Mouse (Mus musculus): Measurements from ENCODE around the gene Tnk1. TPM values are rescaled to one million over a fixed set of nuclear protein-coding genes. Genes with fewer than 3 reads are reported as not detected.
A peak's percentile ranks its signal among the peaks of the same experiment; 100 is the strongest.

Tnk1 gene
- polyA plus RNA-seq, 1 experiment: 0.94 TPM

DNA sequence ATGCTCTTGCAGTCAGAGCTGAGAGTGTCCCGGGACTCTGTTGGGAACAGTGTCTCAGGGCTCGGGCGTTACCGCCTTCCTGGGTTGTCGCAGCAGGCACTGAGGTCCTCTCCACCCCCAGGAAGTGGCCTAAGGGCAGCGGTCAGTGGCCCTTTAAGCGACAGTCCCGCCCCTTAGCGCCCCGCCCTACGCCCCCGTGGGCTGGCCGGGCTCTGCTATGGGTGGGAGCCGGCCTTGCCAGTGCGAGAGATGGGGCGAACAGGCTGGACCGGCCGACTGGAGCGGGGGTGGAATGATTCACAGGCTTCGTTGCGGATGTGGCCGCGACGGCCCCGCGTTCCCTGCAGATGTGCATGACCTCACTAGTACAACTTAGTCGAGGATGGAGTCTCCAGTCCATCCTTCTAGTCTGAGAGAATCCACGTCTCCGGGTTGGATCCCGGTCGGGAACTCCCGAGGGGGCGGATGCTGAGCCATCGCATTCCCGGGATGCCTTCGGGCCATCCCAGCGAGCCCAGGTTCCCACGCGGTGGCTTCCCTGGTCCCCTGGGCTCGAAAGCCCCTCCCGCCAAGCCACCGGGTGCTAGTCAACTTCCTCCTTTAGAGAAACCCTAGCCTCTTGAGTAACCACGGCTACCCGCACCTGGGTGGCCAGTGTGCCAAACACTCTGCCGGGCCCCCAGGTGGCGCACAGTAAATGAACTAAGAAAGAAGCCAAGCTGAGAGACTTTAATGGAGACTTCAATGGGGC is 22.5 kb upstream of the Tnk1 start, which contains the start of gene Kctd11:
Gene Kctd11 (minus strand): TSS at position 554 of the 751 bp plus-strand sequence.
- H3K27me3 ChIP-seq (ENCODE audit: control insufficient read depth): peaks cover 13% of the 10 kb centered on the region
- H3K9me3 ChIP-seq (ENCODE audit: control insufficient read depth, low read length): no peaks in the 10 kb centered on the region
- TF ChIP-seq TAL1 (IDR thresholded peaks at IDR 0.05; ENCODE audit: low read length) (no peak), GATA1 (IDR thresholded peaks at IDR 0.05; ENCODE audit: low read length) (no peak)
- H3K36me3 ChIP-seq (ENCODE audit: control insufficient read depth): no peaks in the 10 kb centered on the region
- H3K4me1 ChIP-seq (ENCODE audit: control insufficient read depth): peaks cover 91% of the 10 kb centered on the region
- H3K4me3 ChIP-seq (replicated peaks): peak within 1 kb of the TSS; percentile 66

DNA sequence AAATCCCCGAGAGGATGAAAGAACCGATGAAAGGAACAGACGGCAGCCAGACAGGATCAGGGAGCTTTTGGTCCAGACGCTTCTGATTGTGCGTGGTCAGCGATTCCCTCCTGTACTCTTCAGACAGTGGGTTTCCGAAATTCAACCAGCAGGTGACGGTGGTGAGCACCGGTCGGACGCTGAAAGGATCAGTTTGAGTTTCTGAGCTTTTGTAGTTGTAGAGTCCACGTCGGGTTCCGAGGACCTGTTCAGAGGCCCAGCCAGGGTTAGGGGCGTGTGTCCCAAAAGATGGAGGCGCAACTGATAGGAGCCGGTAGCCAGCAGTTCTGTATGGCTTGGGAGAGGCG is 21.9 kb upstream of the Tnk1 start:
- H3K4me1 ChIP-seq (ENCODE audit: control insufficient read depth): peaks cover 91% of the 10 kb centered on the region
- peaks cover 13% of the 10 kb centered on the region for H3K27me3 ChIP-seq (ENCODE audit: control insufficient read depth)
- H3K9me3 ChIP-seq (ENCODE audit: control insufficient read depth, low read length): no peaks in the 10 kb centered on the region
- H3K36me3 ChIP-seq (ENCODE audit: control insufficient read depth): no peaks in the 10 kb centered on the region
- peak overlapping the region; percentile 66 for H3K4me3 ChIP-seq (replicated peaks)
- no peak for TF ChIP-seq GATA1 (IDR thresholded peaks at IDR 0.05; ENCODE audit: low read length)
- TF ChIP-seq TAL1 (IDR thresholded peaks at IDR 0.05; ENCODE audit: low read length): no peak

DNA sequence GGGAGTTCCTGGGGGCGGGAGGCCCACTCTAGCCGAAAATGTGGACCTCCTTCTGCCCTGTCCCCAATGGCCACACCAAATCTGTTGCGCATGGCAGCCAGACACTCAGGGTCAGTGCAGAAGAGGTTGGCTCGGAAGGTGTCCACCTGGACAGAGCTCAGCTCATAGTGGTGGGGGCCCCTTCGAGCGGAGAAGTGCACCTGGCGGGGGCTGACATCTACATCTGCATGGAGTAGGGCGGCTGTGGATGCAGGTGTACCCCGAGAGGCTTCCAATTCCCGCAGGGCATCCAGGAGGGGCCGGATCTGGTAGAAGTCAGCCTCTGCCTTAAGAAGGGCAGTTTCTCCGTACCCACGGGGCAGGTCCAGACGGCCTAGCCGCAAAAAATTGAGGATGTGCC is 21.2 kb upstream of the Tnk1 start:
- Histone ChIP-seq H3K36me3 (ENCODE audit: control insufficient read depth) (no peaks in the 10 kb centered on the region), H3K27me3 (ENCODE audit: control insufficient read depth) (peaks cover 13% of the 10 kb centered on the region), H3K4me1 (ENCODE audit: control insufficient read depth) (peaks cover 90% of the 10 kb centered on the region), H3K9me3 (ENCODE audit: control insufficient read depth, low read length) (no peaks in the 10 kb centered on the region), H3K4me3 (replicated peaks) (peak overlapping the region; percentile 66)
- TF ChIP-seq GATA1 (IDR thresholded peaks at IDR 0.05; ENCODE audit: low read length) (no peak), TAL1 (IDR thresholded peaks at IDR 0.05; ENCODE audit: low read length) (no peak)

DNA sequence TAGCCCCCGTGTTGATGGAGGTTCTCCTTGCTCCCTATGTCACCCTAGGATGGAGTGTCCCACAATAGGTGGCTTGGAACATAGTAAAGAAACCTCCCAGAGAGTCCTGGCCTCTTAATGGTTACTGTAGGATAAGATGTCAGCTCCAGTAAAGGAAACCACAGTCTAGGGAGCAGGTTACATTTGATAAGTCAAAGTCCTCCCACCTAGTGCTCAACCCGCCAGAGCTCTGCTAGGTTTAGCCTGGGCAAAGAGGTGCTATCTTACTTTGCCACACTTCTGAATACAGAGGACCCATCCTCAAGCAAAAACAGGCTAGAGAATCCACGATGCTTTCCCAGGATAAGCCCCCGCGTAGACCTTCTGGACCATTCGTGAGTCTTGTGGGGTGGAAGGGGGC is 20.4 kb upstream of the Tnk1 start:
- TF ChIP-seq TAL1 (IDR thresholded peaks at IDR 0.05; ENCODE audit: low read length) (no peak), GATA1 (IDR thresholded peaks at IDR 0.05; ENCODE audit: low read length) (no peak)
- peaks cover 90% of the 10 kb centered on the region for H3K4me1 ChIP-seq (ENCODE audit: control insufficient read depth)

GRCm38 (mm10) chr11:69878399-69878798 is 19.9 kb upstream of the Tnk1 start:
- Histone ChIP-seq H3K27me3 (ENCODE audit: control insufficient read depth) (peaks cover 13% of the 10 kb centered on the region), H3K4me3 (replicated peaks) (no peak overlapping the region), H3K36me3 (ENCODE audit: control insufficient read depth) (no peaks in the 10 kb centered on the region), H3K9me3 (ENCODE audit: control insufficient read depth, low read length) (no peaks in the 10 kb centered on the region), H3K4me1 (ENCODE audit: control insufficient read depth) (peaks cover 84% of the 10 kb centered on the region)
- TF ChIP-seq GATA1 (IDR thresholded peaks at IDR 0.05; ENCODE audit: low read length): no peak
- no peak for TF ChIP-seq TAL1 (IDR thresholded peaks at IDR 0.05; ENCODE audit: low read length)

More for the DNA sequence above, 20.4 kb upstream of the Tnk1 start:
- Histone ChIP-seq H3K9me3 (ENCODE audit: control insufficient read depth, low read length) (no peaks in the 10 kb centered on the region), H3K36me3 (ENCODE audit: control insufficient read depth) (no peaks in the 10 kb centered on the region), H3K27me3 (ENCODE audit: control insufficient read depth) (peaks cover 13% of the 10 kb centered on the region), H3K4me3 (replicated peaks) (peak overlapping the region; percentile 66)

DNA sequence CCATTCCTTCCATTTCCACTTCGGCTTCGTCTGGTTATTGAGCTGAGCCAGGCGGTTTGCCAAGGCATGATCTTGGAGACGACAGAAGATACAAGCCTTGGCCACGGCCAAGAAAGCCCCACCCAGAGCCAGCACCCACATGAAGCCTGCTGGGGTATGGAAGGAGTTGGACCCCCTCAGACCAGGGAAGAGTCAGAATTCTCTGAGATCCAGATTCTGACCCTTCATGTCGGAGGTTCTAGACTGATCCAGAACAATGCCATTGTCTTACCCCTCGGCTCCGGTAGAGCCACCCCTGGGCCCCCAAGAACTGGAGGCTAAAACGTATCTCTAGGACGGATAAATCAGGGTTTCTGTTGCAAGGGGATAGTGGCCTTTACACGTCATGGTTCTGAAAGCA is 19.3 kb upstream of the Tnk1 start, which contains the start of gene Tmem95:
Gene Tmem95 (minus strand): TSS at position 141 of the 400 bp plus-strand sequence.
- peak within 1 kb of the TSS; percentile 1 for H3K4me3 ChIP-seq (replicated peaks)
- peaks cover 86% of the 10 kb centered on the region for H3K4me1 ChIP-seq (ENCODE audit: control insufficient read depth)
- no peaks in the 10 kb centered on the region for H3K9me3 ChIP-seq (ENCODE audit: control insufficient read depth, low read length)
- no peaks in the 10 kb centered on the region for H3K36me3 ChIP-seq (ENCODE audit: control insufficient read depth)
- H3K27me3 ChIP-seq (ENCODE audit: control insufficient read depth): peaks cover 13% of the 10 kb centered on the region
- no peak for TF ChIP-seq TAL1 (IDR thresholded peaks at IDR 0.05; ENCODE audit: low read length)

GRCm38 (mm10) chr11:69876867-69877266 is 18.3 kb upstream of the Tnk1 start:
- H3K36me3 ChIP-seq (ENCODE audit: control insufficient read depth): no peaks in the 10 kb centered on the region
- TF ChIP-seq GATA1 (IDR thresholded peaks at IDR 0.05; ENCODE audit: low read length): no peak
- no peak for TF ChIP-seq TAL1 (IDR thresholded peaks at IDR 0.05; ENCODE audit: low read length)
- no peaks in the 10 kb centered on the region for H3K9me3 ChIP-seq (ENCODE audit: control insufficient read depth, low read length)
- H3K4me1 ChIP-seq (ENCODE audit: control insufficient read depth): peaks cover 88% of the 10 kb centered on the region
- peaks cover 11% of the 10 kb centered on the region for H3K27me3 ChIP-seq (ENCODE audit: control insufficient read depth)
- H3K4me3 ChIP-seq (replicated peaks): peak overlapping the region; percentile 1

DNA sequence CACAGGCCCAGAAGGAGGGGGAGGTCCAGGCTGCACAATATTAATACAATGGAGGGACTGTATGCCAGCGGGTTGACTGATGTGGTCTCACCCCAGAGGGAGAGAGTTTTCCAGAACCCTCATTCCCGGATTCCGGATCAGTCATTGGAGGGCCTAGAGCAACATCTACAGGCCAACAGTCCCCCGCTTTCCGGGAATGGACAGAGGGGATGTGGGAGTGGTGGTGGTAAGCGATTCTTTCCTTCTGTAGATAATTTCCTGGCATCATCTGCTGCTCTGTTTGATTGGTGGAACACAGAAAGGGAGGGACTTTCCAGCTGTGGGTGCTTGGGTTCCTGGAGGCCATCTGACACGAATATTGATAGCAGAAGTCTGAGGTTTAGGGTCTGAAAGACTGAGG is 17.7 kb upstream of the Tnk1 start:
- Histone ChIP-seq H3K4me3 (replicated peaks) (no peak overlapping the region), H3K36me3 (ENCODE audit: control insufficient read depth) (no peaks in the 10 kb centered on the region), H3K9me3 (ENCODE audit: control insufficient read depth, low read length) (no peaks in the 10 kb centered on the region), H3K27me3 (ENCODE audit: control insufficient read depth) (peaks cover 5% of the 10 kb centered on the region), H3K4me1 (ENCODE audit: control insufficient read depth) (peaks cover 83% of the 10 kb centered on the region)
- no peak for TF ChIP-seq GATA1 (IDR thresholded peaks at IDR 0.05; ENCODE audit: low read length)
- no peak for TF ChIP-seq TAL1 (IDR thresholded peaks at IDR 0.05; ENCODE audit: low read length)

DNA sequence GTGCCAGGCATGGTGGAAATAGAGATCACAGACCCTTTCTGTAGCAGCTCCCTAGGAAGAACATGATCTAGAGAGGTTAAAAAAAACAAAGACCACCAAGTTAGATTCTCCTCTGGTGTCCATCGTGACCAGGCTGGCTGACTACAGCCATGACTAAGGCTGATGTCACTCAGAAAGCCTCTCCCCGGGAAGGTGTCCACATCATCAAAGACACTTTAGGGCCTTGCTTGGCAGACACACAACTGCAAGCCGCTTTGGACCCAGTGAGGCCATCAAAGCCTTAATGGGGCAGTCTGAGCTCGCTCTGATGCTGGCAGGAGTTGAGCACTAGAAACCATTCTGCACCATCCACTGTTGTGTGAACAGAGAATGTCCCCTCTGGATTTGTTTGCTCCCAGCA is 13.9 kb upstream of the Tnk1 start:
- TF ChIP-seq GATA1 (IDR thresholded peaks at IDR 0.05; ENCODE audit: low read length): no peak
- TF ChIP-seq TAL1 (IDR thresholded peaks at IDR 0.05; ENCODE audit: low read length): no peak
- H3K9me3 ChIP-seq (ENCODE audit: control insufficient read depth, low read length): no peaks in the 10 kb centered on the region
- H3K27me3 ChIP-seq (ENCODE audit: control insufficient read depth): no peaks in the 10 kb centered on the region
- peaks cover 68% of the 10 kb centered on the region for H3K4me1 ChIP-seq (ENCODE audit: control insufficient read depth)
- no peaks in the 10 kb centered on the region for H3K36me3 ChIP-seq (ENCODE audit: control insufficient read depth)
- H3K4me3 ChIP-seq (replicated peaks): no peak overlapping the region

Data from erythroblast, embryonic 14.5 days (primary cell).